Mouse (Mus musculus): ENCODE data around the gene Gorab. TPM values are rescaled to one million over a fixed set of nuclear protein-coding genes. Genes with fewer than 3 reads are reported as not detected.

The Gorab gene
- polyA plus RNA-seq, 1 experiment from 2014 or later: 19.3 TPM

- Histone ChIP-seq H3K4me3 (replicated peaks) (no peak overlapping the region), H3K4me1 (no peaks in the 10 kb centered on the region), H3K9ac (replicated peaks) (no peak overlapping the region), H3K27me3 (replicated peaks) (no peaks in the 10 kb centered on the region), H3K27ac (replicated peaks) (no peak overlapping the region), H3K4me2 (no peak overlapping the region), H3K9me3 (replicated peaks) (no peaks in the 10 kb centered on the region), H3K36me3 (peaks cover 7% of the 10 kb centered on the region)
- WGBS: 82% methylated on average over 1 of the region's 1 CpGs
- ATAC-seq (ENCODE audit: low FRiP score): no peak
These were observed 22.9 kb downstream of the Gorab start for GRCm38 (mm10) chr1:163380591-163380990.

- no peaks in the 10 kb centered on the region for H3K9me3 ChIP-seq (replicated peaks)
- H3K9ac ChIP-seq (replicated peaks): no peak overlapping the region
- WGBS: 48% methylated on average over 4 of the region's 4 CpGs
- H3K27ac ChIP-seq (replicated peaks): no peak overlapping the region
- no peak overlapping the region for H3K4me3 ChIP-seq (replicated peaks)
- 0 out of 2 replicates have a peak, but pooled peaks cover 3% of the 10 kb centered on the region for H3K36me3 ChIP-seq
- H3K4me1 ChIP-seq: no peaks in the 10 kb centered on the region
- H3K27me3 ChIP-seq (replicated peaks): no peaks in the 10 kb centered on the region
- no peak for ATAC-seq (ENCODE audit: low FRiP score)
- H3K4me2 ChIP-seq: no peak overlapping the region
These were observed 23.4 kb downstream of the Gorab start for GRCm38 (mm10) chr1:163380072-163380471.

DNA sequence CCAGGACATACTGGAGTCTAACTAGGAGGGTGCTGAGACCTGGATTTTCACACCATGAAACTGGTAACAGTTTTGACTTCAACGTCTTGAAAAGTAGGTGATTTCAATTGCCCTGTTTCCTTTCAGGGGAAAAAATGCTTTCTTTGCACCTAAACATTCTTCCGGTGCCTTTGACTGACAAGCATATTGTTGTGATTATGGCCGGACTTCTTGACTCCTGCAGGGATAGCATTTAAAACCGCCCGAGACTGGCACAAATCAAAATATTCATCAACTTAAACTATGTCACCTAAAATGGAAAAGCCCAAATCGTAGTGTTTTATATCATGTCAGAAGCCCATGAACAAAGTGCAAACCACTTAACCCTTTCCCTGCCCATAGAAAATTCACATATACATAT, 25.5 kb downstream of the Gorab start:
- H3K27me3 ChIP-seq (replicated peaks): no peaks in the 10 kb centered on the region
- H3K27ac ChIP-seq (replicated peaks): no peak overlapping the region
- no peak overlapping the region for H3K9ac ChIP-seq (replicated peaks)
- no peak overlapping the region for H3K4me3 ChIP-seq (replicated peaks)
- ATAC-seq (ENCODE audit: low FRiP score): no peak
- WGBS: 72% methylated on average over 6 of the region's 6 CpGs
- no peaks in the 10 kb centered on the region for H3K9me3 ChIP-seq (replicated peaks)
- no peak overlapping the region for H3K4me2 ChIP-seq
- H3K4me1 ChIP-seq: no peaks in the 10 kb centered on the region
- H3K36me3 ChIP-seq: no peaks in the 10 kb centered on the region

DNA sequence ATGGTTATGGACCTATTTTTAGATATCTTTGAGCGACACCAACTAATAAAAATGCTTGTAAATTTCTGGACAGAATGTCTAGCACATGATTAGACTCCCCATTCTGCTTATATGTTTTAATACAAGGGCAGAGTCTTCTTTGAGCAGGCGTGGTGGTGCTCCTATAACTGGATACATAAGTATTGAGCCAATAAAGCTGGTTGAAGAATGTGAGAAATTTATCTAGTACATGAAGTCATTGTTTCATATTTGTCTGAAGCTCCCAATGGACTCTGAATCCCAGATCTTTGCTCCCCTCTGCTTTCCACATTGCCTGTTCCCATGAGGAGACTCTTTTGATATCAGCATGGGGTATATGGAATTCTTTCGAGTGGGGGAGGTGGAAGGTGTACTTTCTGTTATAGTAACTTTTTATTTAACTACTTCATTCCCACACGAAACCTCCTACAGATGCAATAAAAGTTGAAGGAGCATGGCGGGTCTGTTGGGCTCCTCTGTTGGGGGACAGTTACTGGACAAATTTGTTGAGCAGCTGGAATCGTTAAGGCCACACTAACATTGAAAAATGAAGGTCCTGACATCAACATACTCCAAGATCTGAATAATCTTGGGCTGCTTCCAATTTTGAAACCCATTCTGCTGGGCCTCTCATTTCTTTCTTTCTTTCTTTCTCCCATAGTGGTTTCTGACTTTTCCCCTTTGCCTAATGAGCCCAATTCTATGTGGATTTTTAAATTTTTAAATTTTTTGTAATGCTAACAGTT, 26.5 kb downstream of the Gorab start:
- no peak for ATAC-seq (ENCODE audit: low FRiP score)
- WGBS: 81% methylated on average over 6 of the region's 6 CpGs
- no peak overlapping the region for H3K4me3 ChIP-seq (replicated peaks)
- H3K9ac ChIP-seq (replicated peaks): no peak overlapping the region
- H3K27me3 ChIP-seq (replicated peaks): no peaks in the 10 kb centered on the region
- H3K4me1 ChIP-seq: no peaks in the 10 kb centered on the region
- H3K9me3 ChIP-seq (replicated peaks): no peaks in the 10 kb centered on the region
- no peaks in the 10 kb centered on the region for H3K36me3 ChIP-seq
- no peak overlapping the region for H3K27ac ChIP-seq (replicated peaks)
- H3K4me2 ChIP-seq: no peak overlapping the region

GRCm38 (mm10) chr1:163374455-163374854, 29.0 kb downstream of the Gorab start:
- Histone ChIP-seq H3K4me1 (no peaks in the 10 kb centered on the region), H3K9me3 (replicated peaks) (no peaks in the 10 kb centered on the region), H3K27ac (replicated peaks) (no peak overlapping the region), H3K4me3 (replicated peaks) (no peak overlapping the region), H3K36me3 (no peaks in the 10 kb centered on the region), H3K4me2 (no peak overlapping the region), H3K27me3 (replicated peaks) (no peaks in the 10 kb centered on the region), H3K9ac (replicated peaks) (no peak overlapping the region)
- ATAC-seq (ENCODE audit: low FRiP score): no peak
- WGBS: 83% methylated on average over 5 of the region's 5 CpGs

DNA sequence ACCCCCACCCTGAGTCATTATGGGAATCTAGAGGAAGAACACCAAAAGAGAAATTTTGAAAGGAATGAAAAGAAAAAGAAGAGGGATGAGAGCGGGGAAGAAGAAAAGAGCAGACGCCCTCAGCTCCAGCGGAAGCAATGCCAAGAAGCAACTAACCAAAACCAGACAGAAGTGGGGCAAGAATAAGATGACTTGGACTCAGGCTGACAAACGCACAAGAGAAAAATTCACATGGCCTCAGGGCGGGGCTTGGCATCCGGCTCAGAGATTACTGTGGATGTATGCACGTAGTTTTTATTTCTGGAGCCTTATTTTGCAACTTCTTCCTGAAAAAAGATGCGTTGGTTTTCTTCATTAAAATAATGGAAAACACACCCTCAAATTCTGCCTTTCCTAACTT, 41.3 kb downstream of the Gorab start:
- Histone ChIP-seq H3K36me3 (no peaks in the 10 kb centered on the region), H3K4me3 (replicated peaks) (no peak overlapping the region), H3K27ac (replicated peaks) (no peak overlapping the region), H3K4me2 (no peak overlapping the region), H3K9ac (replicated peaks) (no peak overlapping the region), H3K9me3 (replicated peaks) (no peaks in the 10 kb centered on the region), H3K4me1 (peaks cover 6% of the 10 kb centered on the region; the same call in 1 of the 2 replicates), H3K27me3 (replicated peaks) (no peaks in the 10 kb centered on the region)
- no peak for ATAC-seq (ENCODE audit: low FRiP score)
- 83% methylated on average over 8 of the region's 8 CpGs for WGBS

DNA sequence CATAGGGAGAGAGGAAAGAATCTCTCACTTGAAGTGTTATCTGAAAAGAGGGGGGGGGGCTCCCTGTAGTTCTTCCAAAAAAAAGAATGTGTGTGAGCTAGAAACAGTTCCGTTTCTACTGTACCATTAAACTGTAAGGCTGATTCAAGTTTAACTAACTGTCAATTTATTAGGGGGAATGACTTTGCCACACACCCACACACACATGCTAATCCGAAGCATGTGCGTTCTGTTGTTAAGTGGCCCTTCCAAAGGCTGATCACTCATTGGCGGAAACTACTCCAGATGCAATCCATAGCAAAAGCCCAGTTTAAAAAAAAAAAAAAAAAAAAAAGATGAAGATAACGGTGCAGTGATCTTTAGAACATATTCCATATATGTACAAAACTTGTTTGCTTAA, 42.1 kb downstream of the Gorab start:
- Histone ChIP-seq H3K27ac (replicated peaks) (no peak overlapping the region), H3K4me2 (no peak overlapping the region), H3K4me1 (peaks cover 6% of the 10 kb centered on the region; the same call in 1 of the 2 replicates), H3K9ac (replicated peaks) (no peak overlapping the region), H3K36me3 (no peaks in the 10 kb centered on the region), H3K4me3 (replicated peaks) (no peak overlapping the region), H3K9me3 (replicated peaks) (no peaks in the 10 kb centered on the region), H3K27me3 (replicated peaks) (no peaks in the 10 kb centered on the region)
- WGBS: 78% methylated on average over 5 of the region's 5 CpGs
- no peak for ATAC-seq (ENCODE audit: low FRiP score)

- ATAC-seq (ENCODE audit: low FRiP score): no peak
- Histone ChIP-seq H3K4me3 (replicated peaks) (no peak overlapping the region), H3K4me2 (no peak overlapping the region), H3K27ac (replicated peaks) (no peak overlapping the region), H3K9me3 (replicated peaks) (no peaks in the 10 kb centered on the region), H3K27me3 (replicated peaks) (no peaks in the 10 kb centered on the region), H3K4me1 (peaks cover 7% of the 10 kb centered on the region; the same call in 1 of the 2 replicates), H3K36me3 (no peaks in the 10 kb centered on the region), H3K9ac (replicated peaks) (no peak overlapping the region)
- 74% methylated on average over 6 of the region's 6 CpGs for WGBS
These were observed 42.7 kb downstream of the Gorab start for GRCm38 (mm10) chr1:163360796-163361195.

DNA sequence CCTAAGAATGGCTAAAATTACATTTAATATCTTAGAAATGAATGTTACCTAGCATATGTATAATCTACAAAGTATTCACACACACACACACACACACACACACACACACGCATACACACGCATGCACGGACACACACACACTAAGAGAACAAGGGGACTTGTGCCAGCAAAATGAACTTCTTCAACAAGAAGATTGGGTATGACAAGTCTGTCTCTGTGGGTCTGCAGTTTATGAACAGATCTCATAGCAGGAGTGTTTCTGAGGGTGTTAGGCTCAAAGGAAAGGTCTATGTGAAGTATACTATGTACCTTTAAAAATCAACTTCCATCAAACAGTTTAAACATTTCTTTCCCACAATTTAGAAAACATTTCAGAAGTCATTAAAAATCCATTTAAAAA, 43.9 kb downstream of the Gorab start:
- no peak overlapping the region for H3K4me3 ChIP-seq (replicated peaks)
- no peaks in the 10 kb centered on the region for H3K9me3 ChIP-seq (replicated peaks)
- H3K4me1 ChIP-seq: peaks cover 9% of the 10 kb centered on the region; the same call in 1 of the 2 replicates
- no peak overlapping the region for H3K4me2 ChIP-seq
- no peaks in the 10 kb centered on the region for H3K36me3 ChIP-seq
- no peak overlapping the region for H3K27ac ChIP-seq (replicated peaks)
- no peaks in the 10 kb centered on the region for H3K27me3 ChIP-seq (replicated peaks)
- ATAC-seq (ENCODE audit: low FRiP score): no peak
- 90% methylated on average over 3 of the region's 3 CpGs for WGBS
- no peak overlapping the region for H3K9ac ChIP-seq (replicated peaks)

GRCm38 (mm10) chr1:163358165-163358564, 45.3 kb downstream of the Gorab start:
- 57% methylated on average over 7 of the region's 7 CpGs for WGBS
- H3K4me3 ChIP-seq (replicated peaks): no peak overlapping the region
- H3K27ac ChIP-seq (replicated peaks): no peak overlapping the region
- peak overlapping the region; percentile 11; the same call in 1 of the 2 replicates for H3K4me2 ChIP-seq
- ATAC-seq (ENCODE audit: low FRiP score): no peak
- H3K4me1 ChIP-seq: peaks cover 9% of the 10 kb centered on the region; the same call in 1 of the 2 replicates
- H3K9ac ChIP-seq (replicated peaks): no peak overlapping the region
- H3K9me3 ChIP-seq (replicated peaks): no peaks in the 10 kb centered on the region
- H3K27me3 ChIP-seq (replicated peaks): no peaks in the 10 kb centered on the region
- H3K36me3 ChIP-seq: no peaks in the 10 kb centered on the region

DNA sequence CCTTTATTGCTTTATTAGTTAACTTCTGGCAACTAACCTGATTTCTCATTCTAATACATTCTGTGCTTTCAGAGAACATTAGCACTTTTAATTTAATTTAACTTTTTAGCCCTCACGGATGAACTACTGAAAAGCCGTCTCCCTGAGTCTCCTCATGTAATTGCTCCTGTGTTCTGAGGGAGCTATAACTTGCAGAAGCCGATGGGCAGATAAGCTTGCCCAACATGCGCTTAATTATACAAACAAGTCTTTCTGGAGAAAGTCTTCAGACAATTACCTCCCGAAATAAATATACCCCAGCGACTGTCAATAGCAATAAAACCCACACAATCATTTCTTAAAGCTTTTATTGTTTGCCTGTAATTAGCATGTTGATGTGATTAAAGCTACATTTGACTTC, 45.7 kb downstream of the Gorab start:
- Histone ChIP-seq H3K27me3 (replicated peaks) (no peaks in the 10 kb centered on the region), H3K4me1 (peaks cover 9% of the 10 kb centered on the region; the same call in 1 of the 2 replicates), H3K4me2 (no peak overlapping the region), H3K9ac (replicated peaks) (no peak overlapping the region), H3K36me3 (no peaks in the 10 kb centered on the region), H3K9me3 (replicated peaks) (no peaks in the 10 kb centered on the region), H3K27ac (replicated peaks) (no peak overlapping the region), H3K4me3 (replicated peaks) (no peak overlapping the region)
- peak; percentile 73; the same call in 1 of the 2 replicates for ATAC-seq (ENCODE audit: low FRiP score)
- 30% methylated on average over 6 of the region's 6 CpGs for WGBS

GRCm38 (mm10) chr1:163356167-163356566, 47.3 kb downstream of the Gorab start:
- ATAC-seq (ENCODE audit: low FRiP score): no peak
- WGBS: 51% methylated on average over 4 of the region's 4 CpGs

More at GRCm38 (mm10) chr1:163356167-163356566, 47.3 kb downstream of the Gorab start:
- Histone ChIP-seq H3K4me3 (replicated peaks) (no peak overlapping the region), H3K9me3 (replicated peaks) (no peaks in the 10 kb centered on the region), H3K4me1 (peaks cover 9% of the 10 kb centered on the region; the same call in 1 of the 2 replicates), H3K27me3 (replicated peaks) (no peaks in the 10 kb centered on the region), H3K4me2 (no peak overlapping the region), H3K36me3 (no peaks in the 10 kb centered on the region), H3K9ac (replicated peaks) (no peak overlapping the region), H3K27ac (replicated peaks) (no peak overlapping the region)

Measured in neural tube, embryonic 15.5 days (tissue).